Mouse (Mus musculus): ENCODE results near the gene Pax6.

GRCm38 (mm10) chr2:105682634-105683351, 14.1 kb downstream of the Pax6 start:
- TF ChIP-seq POLR2A (IDR thresholded peaks at IDR 0.05; ENCODE audit: low read depth, low read length), result no peak
- TF ChIP-seq CTCF (IDR thresholded peaks at IDR 0.05; ENCODE audit: extremely low read depth, insufficient read depth, insufficient read length, insufficient replicate concordance), result no peak

All from spleen, adult 2 months (tissue).